Mouse (Mus musculus): Measurements from ENCODE around the gene Grik4.
"Not testable (repeated sequence)": the region's sequence is repeated elsewhere in the genome, so short reads cannot be mapped to it uniquely, and the experiment has no call there.

- not testable (repeated sequence) for TF ChIP-seq HCFC1 (IDR thresholded peaks at IDR 0.05; ENCODE audit: borderline replicate concordance, insufficient read depth, low read length); CHD2 (IDR thresholded peaks at IDR 0.05; ENCODE audit: low read depth, low read length)
These were observed 20.5 kb upstream of the Grik4 start for GRCm38 (mm10) chr9:42964809-42965208.
